Mouse (Mus musculus): ENCODE results near the gene Sema4d. TPM values are rescaled to one million over a fixed set of nuclear protein-coding genes. Genes with fewer than 3 reads are reported as not detected.
A peak's percentile ranks its signal among the peaks of the same experiment; 100 is the strongest.

Sema4d gene
- polyA plus RNA-seq, 1 experiment from 2014 or later: 10.8 TPM

- no peak for ATAC-seq
- 62% methylated on average over 2 of the region's 2 CpGs for WGBS (ENCODE audit: insufficient replicate concordance)
- Histone ChIP-seq H3K36me3 (no peaks in the 10 kb centered on the region), H3K9me3 (replicated peaks) (no peaks in the 10 kb centered on the region), H3K4me2 (no peak overlapping the region), H3K27ac (no peak overlapping the region), H3K27me3 (replicated peaks) (no peaks in the 10 kb centered on the region; the same call in 1 of the 2 replicates), H3K4me1 (peaks cover 62% of the 10 kb centered on the region), H3K4me3 (no peak overlapping the region), H3K9ac (no peak overlapping the region)
These were observed 5.7 kb downstream of the Sema4d start for GRCm38 (mm10) chr13:51787858-51788257.

- H3K27me3 ChIP-seq (replicated peaks): no peaks in the 10 kb centered on the region
- ATAC-seq: no peak
- no peak overlapping the region for H3K9ac ChIP-seq
- H3K27ac ChIP-seq: no peak overlapping the region
- no peaks in the 10 kb centered on the region for H3K36me3 ChIP-seq
- H3K4me2 ChIP-seq: no peak overlapping the region
- WGBS (ENCODE audit: insufficient replicate concordance): 69% methylated on average over 4 of the region's 4 CpGs
- H3K4me1 ChIP-seq: peaks cover 57% of the 10 kb centered on the region
- no peak overlapping the region for H3K4me3 ChIP-seq
- H3K9me3 ChIP-seq (replicated peaks): no peaks in the 10 kb centered on the region
These were observed 6.9 kb downstream of the Sema4d start for GRCm38 (mm10) chr13:51786616-51787015.

- 53% methylated on average over 8 of the region's 8 CpGs for WGBS (ENCODE audit: insufficient replicate concordance)
- no peak overlapping the region for H3K27ac ChIP-seq
- no peak for ATAC-seq
These were observed 9.1 kb downstream of the Sema4d start for GRCm38 (mm10) chr13:51784476-51784875.

GRCm38 (mm10) chr13:51783857-51784256 lies 9.7 kb downstream of the Sema4d start:
- Histone ChIP-seq H3K4me1 (peaks cover 51% of the 10 kb centered on the region), H3K9me3 (replicated peaks) (no peaks in the 10 kb centered on the region), H3K27me3 (replicated peaks) (no peaks in the 10 kb centered on the region), H3K9ac (no peak overlapping the region), H3K4me2 (no peak overlapping the region), H3K4me3 (no peak overlapping the region), H3K27ac (no peak overlapping the region), H3K36me3 (no peaks in the 10 kb centered on the region)
- WGBS (ENCODE audit: insufficient replicate concordance): 74% methylated on average over 6 of the region's 6 CpGs
- no peak for ATAC-seq

More at GRCm38 (mm10) chr13:51784476-51784875, 9.1 kb downstream of the Sema4d start:
- Histone ChIP-seq H3K4me1 (peaks cover 51% of the 10 kb centered on the region), H3K9ac (no peak overlapping the region), H3K9me3 (replicated peaks) (no peaks in the 10 kb centered on the region), H3K4me3 (no peak overlapping the region), H3K27me3 (replicated peaks) (no peaks in the 10 kb centered on the region), H3K4me2 (no peak overlapping the region), H3K36me3 (no peaks in the 10 kb centered on the region)

GRCm38 (mm10) chr13:51780509-51781155 lies 12.9 kb downstream of the Sema4d start:
- 70% methylated on average over 10 of the region's 10 CpGs for WGBS (ENCODE audit: insufficient replicate concordance)
- no peak for ATAC-seq
- H3K36me3 ChIP-seq: 0 out of 2 replicates have a peak, but pooled peaks cover 2% of the 10 kb centered on the region
- H3K4me1 ChIP-seq: peaks cover 69% of the 10 kb centered on the region
- H3K27ac ChIP-seq: no peak overlapping the region
- no peak overlapping the region for H3K4me2 ChIP-seq
- no peaks in the 10 kb centered on the region for H3K9me3 ChIP-seq (replicated peaks)
- H3K4me3 ChIP-seq: no peak overlapping the region
- H3K9ac ChIP-seq: no peak overlapping the region
- no peaks in the 10 kb centered on the region for H3K27me3 ChIP-seq (replicated peaks)

- H3K27me3 ChIP-seq (replicated peaks): no peaks in the 10 kb centered on the region
- 0 out of 2 replicates have a peak, but pooled peaks cover 6% of the 10 kb centered on the region for H3K36me3 ChIP-seq
- peaks cover 63% of the 10 kb centered on the region for H3K4me1 ChIP-seq
- H3K9ac ChIP-seq: no peak overlapping the region
- no peak overlapping the region for H3K4me2 ChIP-seq
- no peak for ATAC-seq
- no peak overlapping the region for H3K4me3 ChIP-seq
- WGBS (ENCODE audit: insufficient replicate concordance): 69% methylated on average over 25 of the region's 25 CpGs
- H3K9me3 ChIP-seq (replicated peaks): no peaks in the 10 kb centered on the region
- no peak overlapping the region for H3K27ac ChIP-seq
These were observed 14.3 kb downstream of the Sema4d start for GRCm38 (mm10) chr13:51778983-51779962.

GRCm38 (mm10) chr13:51778351-51778982 lies 15.1 kb downstream of the Sema4d start:
- Histone ChIP-seq H3K9ac (no peak overlapping the region), H3K36me3 (0 out of 2 replicates have a peak, but pooled peaks cover 6% of the 10 kb centered on the region), H3K27me3 (replicated peaks) (no peaks in the 10 kb centered on the region), H3K9me3 (replicated peaks) (no peaks in the 10 kb centered on the region), H3K27ac (no peak overlapping the region), H3K4me2 (no peak overlapping the region), H3K4me3 (no peak overlapping the region), H3K4me1 (peaks cover 58% of the 10 kb centered on the region)
- 85% methylated on average over 11 of the region's 11 CpGs for WGBS (ENCODE audit: insufficient replicate concordance)
- ATAC-seq: no peak

- ATAC-seq: no peak
- Histone ChIP-seq H3K27me3 (replicated peaks) (no peaks in the 10 kb centered on the region), H3K36me3 (0 out of 2 replicates have a peak, but pooled peaks cover 6% of the 10 kb centered on the region), H3K27ac (peak overlapping the region; percentile 65), H3K9ac (no peak overlapping the region), H3K9me3 (replicated peaks) (no peaks in the 10 kb centered on the region), H3K4me1 (peaks cover 58% of the 10 kb centered on the region), H3K4me3 (no peak overlapping the region), H3K4me2 (peak overlapping the region; percentile 46)
- WGBS (ENCODE audit: insufficient replicate concordance): 62% methylated on average over 6 of the region's 6 CpGs
These were observed 15.7 kb downstream of the Sema4d start for GRCm38 (mm10) chr13:51777738-51778274.

GRCm38 (mm10) chr13:51777048-51777737 lies 16.4 kb downstream of the Sema4d start:
- WGBS (ENCODE audit: insufficient replicate concordance): 47% methylated on average over 11 of the region's 11 CpGs
- peak; percentile 94 for ATAC-seq
- Histone ChIP-seq H3K27me3 (replicated peaks) (no peaks in the 10 kb centered on the region), H3K4me2 (peak overlapping the region; percentile 46), H3K4me3 (no peak overlapping the region), H3K4me1 (peaks cover 56% of the 10 kb centered on the region), H3K27ac (peak overlapping the region; percentile 65), H3K36me3 (0 out of 2 replicates have a peak, but pooled peaks cover 6% of the 10 kb centered on the region), H3K9me3 (replicated peaks) (no peaks in the 10 kb centered on the region), H3K9ac (no peak overlapping the region)

- Histone ChIP-seq H3K9ac (no peak overlapping the region), H3K4me2 (peak overlapping the region; percentile 46), H3K36me3 (peaks cover 9% of the 10 kb centered on the region; the same call in 1 of the 2 replicates), H3K4me1 (peaks cover 47% of the 10 kb centered on the region), H3K27me3 (replicated peaks) (no peaks in the 10 kb centered on the region), H3K4me3 (no peak overlapping the region), H3K27ac (peak overlapping the region; percentile 36; the same call in 1 of the 2 replicates), H3K9me3 (replicated peaks) (no peaks in the 10 kb centered on the region)
- no peak for ATAC-seq
- WGBS (ENCODE audit: insufficient replicate concordance): 63% methylated on average over 6 of the region's 6 CpGs
These were observed 17.3 kb downstream of the Sema4d start for GRCm38 (mm10) chr13:51776160-51776737.

GRCm38 (mm10) chr13:51771802-51772206 lies 21.7 kb downstream of the Sema4d start:
- Histone ChIP-seq H3K36me3 (peaks cover 9% of the 10 kb centered on the region; the same call in 1 of the 2 replicates), H3K4me3 (no peak overlapping the region), H3K4me1 (peaks cover 33% of the 10 kb centered on the region), H3K27me3 (replicated peaks) (no peaks in the 10 kb centered on the region), H3K9ac (no peak overlapping the region), H3K9me3 (replicated peaks) (no peaks in the 10 kb centered on the region), H3K27ac (no peak overlapping the region), H3K4me2 (no peak overlapping the region)
- 79% methylated on average over 10 of the region's 10 CpGs for WGBS (ENCODE audit: insufficient replicate concordance)
- no peak for ATAC-seq
